Mouse (Mus musculus) ovary, postnatal 36 days (tissue): Measurements from ENCODE around the gene Syce2.
"Not testable (repeated sequence)": the region's sequence is repeated elsewhere in the genome, so short reads cannot be mapped to it uniquely, and the experiment has no call there.

ENCODE experiments used
- DNase-seq: peaks from one replicate; pipeline ENCODE4 v3.0.0; 2022; ENCODE audit warnings: low spot score, mixed read lengths

Syce2 gene

DNA sequence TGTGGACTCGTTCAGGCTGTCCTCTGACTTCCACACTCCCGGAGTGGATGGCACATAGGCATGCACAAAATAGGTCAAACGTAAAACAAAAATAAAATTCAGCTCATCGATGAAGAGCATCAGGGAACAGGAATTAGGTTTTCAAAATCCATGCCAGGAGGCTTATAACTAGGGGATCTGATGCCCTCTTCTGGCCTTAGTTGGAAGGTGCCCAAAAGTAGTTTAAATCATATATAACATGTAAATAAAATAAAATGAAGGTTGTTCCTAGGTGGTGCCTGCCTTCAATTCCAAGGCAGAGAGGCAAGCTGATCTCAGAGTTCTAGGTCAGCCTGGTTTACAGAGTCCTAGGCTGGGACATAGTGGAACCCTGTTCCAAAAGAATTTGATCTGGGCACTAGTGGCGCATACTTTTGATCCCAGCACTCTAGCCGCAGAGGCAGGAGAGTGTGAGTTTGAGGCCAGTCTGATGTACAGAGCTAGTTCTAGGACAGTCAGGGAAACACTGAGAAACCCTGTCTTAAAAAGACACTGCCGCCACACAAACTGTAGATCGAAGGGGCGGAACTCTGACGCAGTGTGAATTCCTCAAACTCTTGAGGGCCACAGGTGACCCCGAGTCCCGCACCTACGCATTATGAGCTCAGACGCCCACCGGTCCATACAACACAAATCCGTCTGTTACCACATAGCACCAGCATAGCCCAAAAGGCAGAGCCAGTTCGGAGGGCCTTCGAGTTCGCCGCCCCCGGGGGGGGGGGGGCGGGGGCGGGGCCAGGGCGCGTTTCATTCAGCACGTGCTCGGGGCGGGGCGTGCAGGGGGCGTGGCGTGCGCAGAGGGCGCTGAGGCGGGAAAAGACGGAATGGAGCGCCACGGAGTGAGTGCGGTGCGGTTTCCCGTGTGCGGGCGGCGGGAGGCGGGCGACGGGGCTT, at the start of gene Syce2:
Gene Syce2 (plus strand): TSS at position 736 of the 933 bp plus-strand sequence.
- peak; percentile 78 for DNase-seq

GRCm38 (mm10) chr8:84822723-84823122, 49.2 kb upstream of the Syce2 start, which contains the start of gene Dand5:
Gene Dand5 (minus strand): TSS chr8:84822823.
- DNase-seq, result no peak

GRCm38 (mm10) chr8:84823653-84824052, 48.3 kb upstream of the Syce2 start:
- DNase-seq, result peak; percentile 67

GRCm38 (mm10) chr8:84825636-84826035, 46.3 kb upstream of the Syce2 start:
- no peak for DNase-seq

DNA sequence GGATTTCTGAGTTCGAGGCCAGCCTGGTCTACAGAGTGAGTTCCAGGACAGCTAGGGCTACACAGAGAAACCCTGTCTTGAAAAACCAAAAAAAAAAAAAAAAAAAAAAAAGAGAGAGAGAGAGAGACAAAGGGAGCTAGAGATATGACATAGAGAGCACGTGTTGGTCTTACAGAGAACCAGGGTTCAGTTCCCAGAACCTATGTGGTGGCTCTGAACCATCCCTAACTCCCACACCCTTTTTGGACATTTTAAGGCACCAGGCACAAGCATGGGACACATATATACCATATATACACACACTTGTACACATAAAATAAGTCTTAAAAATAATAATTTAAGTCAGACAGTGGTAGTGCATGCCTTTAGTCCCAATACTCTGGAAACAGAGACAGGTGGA, 45.4 kb upstream of the Syce2 start:
- not testable (repeated sequence) for DNase-seq

- DNase-seq, result no peak
Measured at GRCm38 (mm10) chr8:84831490-84831889, 40.4 kb upstream of the Syce2 start, which contains the start of gene Gadd45gip1. Gene Gadd45gip1 (plus strand): TSS chr8:84831522.

- peak; percentile 85 for DNase-seq
Measured at GRCm38 (mm10) chr8:84832034-84832717, 39.7 kb upstream of the Syce2 start.

- no peak for DNase-seq
Measured at GRCm38 (mm10) chr8:84832759-84833742, 38.9 kb upstream of the Syce2 start.

DNA sequence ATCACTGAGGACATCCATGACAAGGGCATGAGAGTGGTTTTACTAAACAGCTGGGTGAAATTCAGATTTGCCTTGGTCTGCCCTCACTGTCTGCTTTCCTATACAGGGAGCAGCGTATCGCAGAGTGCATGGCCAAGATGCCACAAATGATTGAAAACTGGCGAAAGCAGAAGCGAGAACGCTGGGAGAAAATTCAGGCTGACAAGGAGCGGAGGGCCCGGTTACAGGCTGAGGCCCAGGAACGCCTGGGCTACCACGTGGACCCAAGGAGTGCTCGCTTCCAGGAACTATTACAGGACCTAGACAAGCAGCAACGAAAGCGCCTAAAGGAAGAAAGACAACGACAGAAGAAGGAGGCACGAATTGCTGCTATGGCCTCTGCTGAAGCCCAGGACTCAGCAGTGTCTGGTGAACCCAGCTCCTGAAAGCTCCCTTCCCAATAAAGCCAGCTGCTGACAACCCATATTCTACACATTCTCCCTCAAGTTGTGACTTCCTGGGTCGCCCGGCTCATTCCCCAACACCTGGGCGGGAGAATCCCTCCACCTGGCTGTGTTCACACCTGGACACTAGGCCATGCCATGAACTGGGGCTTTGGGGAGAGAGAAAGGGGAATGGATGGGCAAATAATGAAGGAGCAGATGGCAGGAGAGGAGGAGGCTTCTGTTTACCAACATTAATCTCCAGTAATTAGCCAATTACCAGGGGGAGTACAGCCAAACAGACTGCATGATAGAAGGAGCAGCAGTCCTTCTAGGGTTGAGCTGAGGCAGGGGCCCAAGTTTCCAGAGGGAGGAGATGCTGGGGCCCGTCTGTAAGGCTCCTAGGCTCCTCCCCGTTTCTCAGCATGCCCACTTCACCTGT, 37.7 kb upstream of the Syce2 start:
- DNase-seq, result no peak

- no peak for DNase-seq
Measured at GRCm38 (mm10) chr8:84834866-84835855, 36.8 kb upstream of the Syce2 start.

DNA sequence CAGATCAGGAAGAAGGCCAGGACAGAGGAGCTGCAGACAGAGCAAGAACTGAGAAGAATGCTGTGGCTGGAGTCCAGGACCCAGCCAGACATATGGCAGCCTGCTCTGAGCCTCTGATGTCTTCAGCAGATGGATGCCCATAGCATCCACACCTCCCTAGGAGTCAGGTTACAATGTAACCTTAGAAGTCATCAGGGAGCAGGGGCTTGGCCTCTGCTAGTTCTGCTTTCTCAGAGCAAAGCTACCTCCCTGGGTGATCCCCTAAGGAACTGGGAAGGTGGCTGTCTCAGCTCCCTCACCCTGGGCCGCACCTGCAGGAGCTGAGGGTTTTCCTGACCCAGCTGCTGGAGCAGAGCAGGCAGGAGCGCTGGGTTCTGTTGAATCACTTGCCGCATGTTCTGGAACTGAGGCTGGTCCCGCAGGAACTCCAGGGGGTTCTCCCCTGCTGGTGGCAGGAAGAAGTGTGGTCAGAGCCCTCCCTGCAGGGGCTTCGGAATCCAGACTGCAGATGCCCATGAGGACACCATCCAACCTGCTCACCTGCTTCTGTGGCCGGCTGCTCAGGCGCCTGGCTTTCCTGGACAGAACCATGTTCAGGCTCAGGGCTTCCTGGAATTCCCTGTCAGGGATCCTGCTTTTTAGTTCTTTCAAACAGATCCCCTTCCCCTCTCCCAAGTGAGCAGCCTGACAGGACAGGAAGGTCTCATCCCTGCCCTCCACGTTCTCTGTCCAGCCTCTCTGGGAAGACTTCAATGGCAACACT, 34.6 kb upstream of the Syce2 start:
- DNase-seq, result no peak

GRCm38 (mm10) chr8:84837912-84838470, 33.9 kb upstream of the Syce2 start:
- DNase-seq, result no peak

DNA sequence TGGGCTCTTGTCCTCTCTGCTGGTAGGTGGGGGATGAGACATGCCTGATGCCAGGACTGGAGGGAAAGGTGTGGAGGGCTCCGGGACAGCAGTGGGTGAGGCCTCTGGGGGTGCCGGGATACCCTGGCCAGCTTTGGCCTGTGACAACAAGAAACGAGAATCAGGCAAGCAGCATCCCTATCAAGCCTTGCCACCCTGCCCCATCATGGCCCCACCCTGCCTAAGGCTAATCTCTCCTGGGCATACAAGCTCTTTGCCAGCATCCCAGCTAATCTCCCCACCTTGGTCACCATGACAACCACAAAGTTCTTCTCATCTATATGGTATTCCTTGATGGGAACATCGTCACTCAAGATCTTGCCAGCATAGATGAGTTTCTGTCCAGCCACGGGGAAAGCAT, 33.4 kb upstream of the Syce2 start:
- no peak for DNase-seq

- no peak for DNase-seq
Measured at GRCm38 (mm10) chr8:84839411-84839810, 32.5 kb upstream of the Syce2 start.

DNA sequence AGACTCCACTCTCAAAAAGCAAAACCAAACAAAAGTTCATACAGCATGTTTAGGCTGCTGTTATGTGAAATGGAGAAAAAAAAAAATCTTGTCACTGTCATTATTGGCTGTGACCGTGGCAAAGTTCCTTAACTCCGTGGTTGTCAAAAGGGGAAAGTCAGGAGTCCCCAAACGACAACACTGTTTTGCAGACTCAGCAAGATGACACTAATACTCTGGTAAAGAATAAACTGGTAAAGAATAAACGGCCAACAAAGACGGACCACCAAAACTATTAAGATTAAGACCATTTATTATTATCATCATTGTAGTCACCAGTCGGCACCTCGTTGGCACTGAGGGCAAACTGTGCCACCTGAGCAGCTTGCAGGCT, 32.0 kb upstream of the Syce2 start:
- DNase-seq, result no peak

- peak; percentile 88 for DNase-seq
Measured at GRCm38 (mm10) chr8:84840248-84840999, 31.5 kb upstream of the Syce2 start, which contains the start of gene Rad23a. Gene Rad23a (minus strand): TSS chr8:84840665.

GRCm38 (mm10) chr8:84841514-84841913, 30.4 kb upstream of the Syce2 start:
- DNase-seq, result no peak
